ENCODE assay signal across 9 mouse cellular contexts in the genomic region with DNA sequence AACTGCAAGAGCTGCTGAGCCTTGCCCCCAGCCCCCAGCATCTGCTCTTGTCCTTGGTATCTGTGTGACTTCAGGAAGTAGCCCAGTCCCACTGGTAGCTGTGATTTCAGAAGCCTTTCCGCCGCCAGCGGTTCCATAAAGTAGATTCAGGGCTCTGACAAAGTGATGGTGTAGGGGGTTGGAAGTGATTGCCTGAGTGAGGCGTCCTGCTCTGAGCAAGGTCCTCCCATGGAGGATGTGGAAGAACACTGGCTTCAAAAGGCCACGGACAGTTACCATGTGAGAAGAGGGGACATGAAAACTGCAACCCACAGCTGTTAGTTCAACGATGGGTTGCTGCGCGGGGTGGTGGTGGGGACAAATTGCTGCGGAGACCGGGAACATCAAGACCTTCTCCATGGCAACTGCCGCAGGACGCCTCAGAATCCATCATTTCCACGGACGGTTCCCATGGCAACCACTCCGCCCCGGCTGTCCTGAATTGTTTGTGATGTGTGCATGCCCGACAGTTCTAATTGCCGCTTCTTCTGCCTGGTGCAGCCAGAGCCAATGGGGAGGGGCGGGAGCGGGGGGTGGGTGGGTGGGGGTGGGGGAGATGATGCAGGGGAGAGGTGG. TPM values are rescaled to one million over a fixed set of nuclear protein-coding genes. Genes with fewer than 3 reads are reported as not detected.
DNase-seq lines count a peak whose midpoint lies in the region; ATAC-seq and TF ChIP-seq lines count a peak whose summit lies in the region.
"Had no signal": no experiment of that assay in that cellular context is flagged by ENCODE, and none has a peak within 500 bp of the region (broad histone marks: within the 10 kb centered on the region; RNA-seq: fewer than 3 reads in every experiment).

No protein-coding gene starts in this region.

- H3K9me3 ChIP-seq in heart, embryonic 12.5 days (replicated peaks): peaks cover 10% of the 10 kb centered on the region
- H3K9me3 ChIP-seq in hindbrain, embryonic 12.5 days (replicated peaks): peaks cover 17% of the 10 kb centered on the region
- H3K9me3 ChIP-seq in limb, embryonic 11.5 days (ENCODE audit: control insufficient read depth, low read length): peaks cover 4% of the 10 kb centered on the region; the same call in 1 of the 2 replicates
- no peaks in the 10 kb centered on the region for H3K9me3 ChIP-seq in lung, postnatal 0 days (ENCODE audit: low read length)

- ATAC-seq in heart, embryonic 12.5 days (ENCODE audit: insufficient number of reproducible peaks, low FRiP score): no peak
- peak; percentile 79 for ATAC-seq in hindbrain, embryonic 12.5 days (ENCODE audit: low FRiP score)
- ATAC-seq in limb, embryonic 11.5 days (ENCODE audit: insufficient number of reproducible peaks, low FRiP score, low TSS enrichment, low read depth): no peak
- no peak for ATAC-seq in lung, postnatal 0 days

- peaks cover 42% of the 10 kb centered on the region for H3K4me1 ChIP-seq in heart, embryonic 12.5 days (replicated peaks)
- peaks cover 40% of the 10 kb centered on the region for H3K4me1 ChIP-seq in hindbrain, embryonic 12.5 days
- peaks cover 20% of the 10 kb centered on the region for H3K4me1 ChIP-seq in limb, embryonic 11.5 days (ENCODE audit: control insufficient read depth, insufficient read depth, low read length)
- H3K4me1 ChIP-seq in lung, postnatal 0 days (ENCODE audit: insufficient read depth, low read depth, low read length): no peaks in the 10 kb centered on the region

- no peak for TF ChIP-seq EP300 in lung, postnatal 0 days (IDR thresholded peaks at IDR 0.05)

- peak overlapping the region; percentile 60 for H3K4me2 ChIP-seq in heart, embryonic 12.5 days
- peak overlapping the region; percentile 52 for H3K4me2 ChIP-seq in hindbrain, embryonic 12.5 days (replicated peaks)
- H3K4me2 ChIP-seq in limb, embryonic 11.5 days (ENCODE audit: low read depth, severe bottlenecking): no peak overlapping the region
- no peak overlapping the region for H3K4me2 ChIP-seq in lung, postnatal 0 days (replicated peaks; ENCODE audit: low read depth, low read length)

- peak overlapping the region; percentile 9; the same call in 1 of the 2 replicates for H3K4me3 ChIP-seq in heart, embryonic 12.5 days
- H3K4me3 ChIP-seq in hindbrain, embryonic 12.5 days: peak overlapping the region; percentile 12; the same call in 1 of the 2 replicates
- H3K4me3 ChIP-seq in limb, embryonic 11.5 days (ENCODE audit: low read depth, low read length): no peak overlapping the region
- H3K4me3 ChIP-seq in lung, postnatal 0 days (ENCODE audit: low read depth, low read length): no peak overlapping the region

- no peaks in the 10 kb centered on the region for H3K36me3 ChIP-seq in heart, embryonic 12.5 days
- 0 out of 2 replicates have a peak, but pooled peaks cover 3% of the 10 kb centered on the region for H3K36me3 ChIP-seq in hindbrain, embryonic 12.5 days
- no peaks in the 10 kb centered on the region for H3K36me3 ChIP-seq in limb, embryonic 11.5 days (ENCODE audit: control insufficient read depth, insufficient read depth, low read length)
- H3K36me3 ChIP-seq in lung, postnatal 0 days (ENCODE audit: insufficient read depth, low read length): no peaks in the 10 kb centered on the region

- no peak; the same call in 1 of the 2 replicates for TF ChIP-seq CTCF in lung, postnatal 0 days (IDR thresholded peaks at IDR 0.05)

- no peak overlapping the region for H3K27ac ChIP-seq in heart, embryonic 12.5 days (ENCODE audit: poor library complexity, severe bottlenecking)
- peak overlapping the region; percentile 97 for H3K27ac ChIP-seq in hindbrain, embryonic 12.5 days
- no peak overlapping the region for H3K27ac ChIP-seq in limb, embryonic 11.5 days (replicated peaks; ENCODE audit: low read depth, low read length)
- no peak overlapping the region for H3K27ac ChIP-seq in lung, postnatal 0 days (ENCODE audit: low read length)

- H3K9ac ChIP-seq in heart, embryonic 12.5 days: peak overlapping the region; percentile 40; the same call in 1 of the 2 replicates
- peak overlapping the region; percentile 52 for H3K9ac ChIP-seq in hindbrain, embryonic 12.5 days
- no peak overlapping the region for H3K9ac ChIP-seq in limb, embryonic 11.5 days (ENCODE audit: low read length)
- H3K9ac ChIP-seq in lung, postnatal 0 days (replicated peaks; ENCODE audit: low read depth): no peak overlapping the region

- peaks cover 13% of the 10 kb centered on the region for H3K27me3 ChIP-seq in heart, embryonic 12.5 days (replicated peaks)
- peaks cover 26% of the 10 kb centered on the region for H3K27me3 ChIP-seq in hindbrain, embryonic 12.5 days
- peaks cover 17% of the 10 kb centered on the region for H3K27me3 ChIP-seq in limb, embryonic 11.5 days (ENCODE audit: control insufficient read depth, insufficient read depth, low read length)
- peaks cover 8% of the 10 kb centered on the region for H3K27me3 ChIP-seq in lung, postnatal 0 days (replicated peaks; ENCODE audit: insufficient read depth, low read length)

- WGBS in heart, embryonic 12.5 days: 15% methylated on average over 20 of the region's 20 CpGs
- WGBS in hindbrain, embryonic 12.5 days: 2% methylated on average over 18 of the region's 20 CpGs
- WGBS in limb, embryonic 11.5 days: 5% methylated on average over 18 of the region's 20 CpGs
- 4% methylated on average over 17 of the region's 20 CpGs for WGBS in lung, postnatal 0 days

- no peak for DNase-seq in heart, postnatal 4 days
- DNase-seq in embryo, embryonic 10 days (ENCODE audit: low spot score): peak; percentile 94
- peak; percentile 68 for DNase-seq in limb, embryonic 11.5 days (ENCODE audit: low spot score)
- DNase-seq in right cerebral cortex, postnatal 25 days: peak; percentile 86
- DNase-seq in lung, postnatal 10 days: no peak
- no peak for DNase-seq in lung, postnatal 0 days (ENCODE audit: low spot score)

RNA-seq across cellular contexts. Expression of a gene that starts 51.1 kb away (rescaled TPM):
- polyA plus RNA-seq in heart, embryonic 12.5 days (2016; fragmentation: Nextera tagmentation; extraction: Ambion mirVana): not detected in 2 replicates
- not detected for total RNA-seq in heart, postnatal 4 days (2021)
- not detected in 2 replicates for polyA plus RNA-seq in hindbrain, embryonic 12.5 days (2016; fragmentation: Nextera tagmentation; extraction: Ambion mirVana)
- polyA plus RNA-seq in limb, embryonic 11.5 days (2014; fragmentation: Nextera tagmentation; extraction: Ambion mirVana): 0.21 TPM in 1 of 2 replicates, not detected in the other
- polyA plus RNA-seq in lung, postnatal 0 days (2015; fragmentation: Nextera tagmentation; extraction: Ambion mirVana): not detected in 2 replicates
- total RNA-seq: neutrophil, adult 5-6 weeks had no signal

Comparison
In these comparisons a context has a peak if more than half of its experiments do, and no peak if none do; other contexts are left out.
1. H3K4me2 ChIP-seq: peak in heart, embryonic 12.5 days (single experiment) and hindbrain, embryonic 12.5 days (single experiment); none in limb, embryonic 11.5 days (single experiment) and lung, postnatal 0 days (single experiment).
2. H3K4me3 ChIP-seq: peak in heart, embryonic 12.5 days (single experiment) and hindbrain, embryonic 12.5 days (single experiment); none in limb, embryonic 11.5 days (single experiment) and lung, postnatal 0 days (single experiment).
3. H3K9ac ChIP-seq: peak in heart, embryonic 12.5 days (single experiment) and hindbrain, embryonic 12.5 days (single experiment); none in limb, embryonic 11.5 days (single experiment) and lung, postnatal 0 days (single experiment).
4. DNase-seq: peak in embryo, embryonic 10 days (single experiment), limb, embryonic 11.5 days (single experiment) and right cerebral cortex, postnatal 25 days (single experiment); none in heart, postnatal 4 days (single experiment), lung, postnatal 10 days (single experiment) and lung, postnatal 0 days (single experiment).